Mouse (Mus musculus) CH12.LX (cell line): Measurements from ENCODE around the gene Stk24. TPM values are rescaled to one million over a fixed set of nuclear protein-coding genes. Genes with fewer than 3 reads are reported as not detected.
A peak's percentile ranks its signal among the peaks of the same experiment; 100 is the strongest.

Experiments used
- DNase-seq: peaks from one replicate; pipeline ENCODE4 v3.0.0-alpha.2; 2013; ENCODE audit errors: extremely low read depth
- H3K27ac ChIP-seq: 2 replicates; pipeline ENCODE4 v1.5.1; 2012; ENCODE audit warnings: low read depth, mild to moderate bottlenecking, control low read depth, moderate library complexity; ENCODE audit not compliant: insufficient read depth
- H3K27me3 ChIP-seq: replicated peaks from 2 replicates; pipeline ENCODE3; 2012; ENCODE audit warnings: inconsistent platforms
- H3K36me3 ChIP-seq, 2 experiments: replicated peaks in 1 of 2; 2 replicates each; pipeline versions ENCODE3 to v1.6.1; 2012; ENCODE audit warnings: inconsistent platforms in 1 of 2, low read length in 1 of 2, mild to moderate bottlenecking in 1 of 2, mixed read lengths in 1 of 2, moderate library complexity in 1 of 2; ENCODE audit not compliant: control insufficient read depth in 1 of 2, insufficient read depth in 1 of 2
- H3K4me1 ChIP-seq, 2 experiments: 2 replicates each; pipeline ENCODE4 v1.6.1; 2012; ENCODE audit warnings: inconsistent platforms in 1 of 2, moderate library complexity in 1 of 2; ENCODE audit not compliant: insufficient read depth in 2 of 2, control insufficient read depth in 1 of 2
- H3K4me2 ChIP-seq: 2 replicates; pipeline ENCODE4 v1.6.1; 2012; ENCODE audit warnings: low read depth, mild to moderate bottlenecking, control low read depth; ENCODE audit not compliant: poor library complexity, insufficient read depth, severe bottlenecking
- H3K4me3 ChIP-seq, 3 experiments: fragments of 150-350 bp in 1 of 3; sonication (generic) in 1 of 3; replicated peaks in 1 of 3; 2 replicates each; pipeline versions ENCODE3 to v1.5.1; 2011 to 2012; ENCODE audit warnings: low read depth in 2 of 3, low read length in 2 of 3, mild to moderate bottlenecking in 2 of 3, moderate library complexity in 2 of 3, control low read depth in 1 of 3, improper control_type of control experiment in 1 of 3, inconsistent platforms in 1 of 3, mixed read lengths in 1 of 3; ENCODE audit not compliant: poor library complexity in 1 of 3
- H3K79me2 ChIP-seq: replicated peaks from 2 replicates; pipeline ENCODE4 v1.6.1; 2012; ENCODE audit warnings: mild to moderate bottlenecking, moderate library complexity; ENCODE audit not compliant: control insufficient read depth, poor library complexity, insufficient read depth, severe bottlenecking; ENCODE audit errors: extremely low read depth
- H3K9ac ChIP-seq: 2 replicates; pipeline ENCODE4 v1.6.1; 2012; ENCODE audit warnings: low read depth, mild to moderate bottlenecking, control low read depth, moderate library complexity; ENCODE audit not compliant: insufficient read depth
- H3K9me3 ChIP-seq: replicated peaks from 2 replicates; pipeline ENCODE3; 2012; ENCODE audit warnings: low read length, inconsistent platforms, mixed read lengths
- BHLHE40 ChIP-seq: IDR thresholded peaks from 2 replicates; pipeline ENCODE4 v1.6.1; 2011; ENCODE audit warnings: mild to moderate bottlenecking, low read depth, low read length, improper control_type of control experiment
- CHD2 ChIP-seq: IDR thresholded peaks from 2 replicates; pipeline ENCODE4 v1.6.1; 2011; ENCODE audit warnings: low read length, improper control_type of control experiment
- CTCF ChIP-seq, 2 experiments: IDR thresholded peaks in 1 of 2; conservative IDR thresholded peaks in 1 of 2; 2 replicates each; pipeline ENCODE4 v1.5.1; 2011 to 2012; ENCODE audit warnings: low read depth in 2 of 2, low read length in 2 of 2, improper control_type of control experiment in 1 of 2, inconsistent platforms in 1 of 2, mild to moderate bottlenecking in 1 of 2, moderate library complexity in 1 of 2
- ETS1 ChIP-seq: conservative IDR thresholded peaks from 2 replicates; pipeline ENCODE4 v1.6.1; 2012; ENCODE audit warnings: low read depth, mild to moderate bottlenecking, inconsistent platforms, low read length, improper control_type of control experiment, moderate library complexity
- GABPA ChIP-seq: IDR thresholded peaks from 2 replicates; pipeline ENCODE4 v1.6.1; 2012; ENCODE audit warnings: low read depth, low read length, improper control_type of control experiment, inconsistent platforms; ENCODE audit not compliant: insufficient replicate concordance
- HCFC1 ChIP-seq: IDR thresholded peaks from 2 replicates; pipeline ENCODE4 v1.6.1; 2012; ENCODE audit warnings: low read depth, mild to moderate bottlenecking, inconsistent platforms, low read length, improper control_type of control experiment
- IRF4 ChIP-seq: IDR thresholded peaks from 2 replicates; pipeline ENCODE4 v1.6.1; 2014; ENCODE audit warnings: low read depth, mild to moderate bottlenecking, inconsistent platforms, low read length, improper control_type of control experiment
- JUN ChIP-seq: IDR thresholded peaks from 2 replicates; pipeline ENCODE4 v1.6.1; 2011; ENCODE audit warnings: low read depth, mild to moderate bottlenecking, low read length, improper control_type of control experiment, moderate library complexity; ENCODE audit not compliant: insufficient read depth
- JUND ChIP-seq: conservative IDR thresholded peaks from 2 replicates; pipeline ENCODE4 v1.6.1; 2011; ENCODE audit warnings: low read depth, low read length, improper control_type of control experiment
- KAT2A ChIP-seq: IDR thresholded peaks from 2 replicates; pipeline ENCODE4 v1.6.1; 2012; ENCODE audit warnings: low read length, improper control_type of control experiment, inconsistent platforms; ENCODE audit not compliant: insufficient replicate concordance
- MAFK ChIP-seq: IDR thresholded peaks from 2 replicates; pipeline ENCODE4 v1.6.1; 2011; ENCODE audit warnings: low read length, improper control_type of control experiment; ENCODE audit not compliant: insufficient replicate concordance
- MAX ChIP-seq: IDR thresholded peaks from 2 replicates; pipeline ENCODE4 v1.6.1; 2011; ENCODE audit warnings: low read length, improper control_type of control experiment
- MAZ ChIP-seq: IDR thresholded peaks from 2 replicates; pipeline ENCODE4 v1.6.1; 2012; ENCODE audit warnings: low read depth, mild to moderate bottlenecking, inconsistent platforms, low read length, improper control_type of control experiment, moderate library complexity
- MEF2A ChIP-seq: IDR thresholded peaks from 2 replicates; pipeline ENCODE4 v1.6.1; 2014; ENCODE audit warnings: low read depth, mild to moderate bottlenecking, inconsistent platforms, low read length, improper control_type of control experiment, borderline replicate concordance
- MXI1 ChIP-seq: IDR thresholded peaks from 2 replicates; pipeline ENCODE4 v1.6.1; 2011; ENCODE audit warnings: mild to moderate bottlenecking, low read depth, low read length, improper control_type of control experiment
- MYC ChIP-seq: IDR thresholded peaks from 2 replicates; pipeline ENCODE4 v1.6.1; 2011; ENCODE audit warnings: low read depth, mild to moderate bottlenecking, improper control_type of control experiment, low read length
- NELFE ChIP-seq: IDR thresholded peaks from 2 replicates; pipeline ENCODE4 v1.6.1; 2011; ENCODE audit warnings: low read depth, low read length, improper control_type of control experiment
- NRF1 ChIP-seq: IDR thresholded peaks from 2 replicates; pipeline ENCODE4 v1.6.1; 2014; ENCODE audit warnings: low read depth, mild to moderate bottlenecking, inconsistent platforms, low read length, improper control_type of control experiment, moderate library complexity
- PAX5 ChIP-seq: IDR thresholded peaks from 2 replicates; pipeline ENCODE4 v1.6.1; 2012; ENCODE audit warnings: low read length, inconsistent platforms, mixed read lengths
- POLR2A ChIP-seq: IDR thresholded peaks from 2 replicates; pipeline ENCODE4 v1.6.1; 2011; ENCODE audit warnings: low read depth, mild to moderate bottlenecking, improper control_type of control experiment, low read length
- POLR2AphosphoS2 ChIP-seq: IDR thresholded peaks from 2 replicates; pipeline ENCODE4 v1.6.1; 2011; ENCODE audit warnings: low read depth, low read length, improper control_type of control experiment
- SIN3A ChIP-seq: IDR thresholded peaks from 2 replicates; pipeline ENCODE4 v1.6.1; 2012; ENCODE audit warnings: low read length, improper control_type of control experiment, inconsistent platforms
- SMC3 ChIP-seq: IDR thresholded peaks from 2 replicates; pipeline ENCODE4 v1.6.1; 2011; ENCODE audit warnings: low read depth, low read length, improper control_type of control experiment
- TBP ChIP-seq: conservative IDR thresholded peaks from 2 replicates; pipeline ENCODE4 v1.6.1; 2011; ENCODE audit warnings: low read depth, low read length, improper control_type of control experiment
- UBTF ChIP-seq: IDR thresholded peaks from 2 replicates; pipeline ENCODE4 v1.6.1; 2012; ENCODE audit warnings: low read depth, mild to moderate bottlenecking, inconsistent platforms, low read length, improper control_type of control experiment, moderate library complexity
- USF1 ChIP-seq: IDR thresholded peaks from 2 replicates; pipeline ENCODE4 v1.6.1; 2014; ENCODE audit warnings: low read depth, mild to moderate bottlenecking, inconsistent platforms, low read length, improper control_type of control experiment
- USF2 ChIP-seq: conservative IDR thresholded peaks from 2 replicates; pipeline ENCODE4 v1.6.1; 2011; ENCODE audit warnings: low read depth, low read length, improper control_type of control experiment
- ZKSCAN1 ChIP-seq: IDR thresholded peaks from 2 replicates; pipeline ENCODE4 v1.6.1; 2012; ENCODE audit warnings: low read depth, inconsistent platforms, low read length, improper control_type of control experiment, borderline replicate concordance
- ZMIZ1 ChIP-seq: IDR thresholded peaks from 2 replicates; pipeline ENCODE4 v1.6.1; 2012; ENCODE audit warnings: low read depth, mild to moderate bottlenecking, inconsistent platforms, low read length, improper control_type of control experiment
- ZNF384 ChIP-seq: IDR thresholded peaks from 2 replicates; pipeline ENCODE4 v1.6.1; 2012; ENCODE audit warnings: low read depth, low read length, improper control_type of control experiment, inconsistent platforms
- dilution Hi-C: fragments of 300-500 bp; cut with MboI; formaldehyde crosslinking; loops from 2 replicates; pipeline ENCODE4 v1.14.3; 2020; ENCODE audit warnings: low sequenced_read_pairs; ENCODE audit not compliant: extremely low pct_unique_long_range_greater_than_20kb, extremely low pct_ligation_motif_present
- in situ Hi-C: fragments of 300-500 bp; cut with MboI; formaldehyde crosslinking; loops from 3 replicates; pipeline ENCODE4 v1.14.3; 2019; ENCODE audit warnings: low sequenced_read_pairs, low pct_ligation_motif_present, low pct_unique_long_range_greater_than_20kb, mixed read lengths
- polyA plus RNA-seq: library from polyadenylated mRNA; unstranded; fragments of >175 nt; gene quantifications from 2 replicates; pipeline ENCODE4 v1.2.1, GENCODE M21; 2012; ENCODE audit warnings: low read depth; ENCODE audit not compliant: insufficient read length
- total RNA-seq, 2 experiments: library from RNA; depleted of rRNA; stranded (reverse); fragments of 300-350 nt in 1 of 2; fragments of >200 nt in 1 of 2; gene quantifications; 2 replicates each; pipeline ENCODE4 v1.2.3; 2012 to 2014

The Stk24 gene
- total and polyA plus RNA-seq, 3 experiments: 35.5 to 96.7 (median 52.7) TPM

- peak overlapping the region; percentile 97 for H3K27ac ChIP-seq
- dilution Hi-C loops: no loop called here
- peaks cover 43 to 95% of the 10 kb centered on the region in 2 experiments for H3K4me1 ChIP-seq
- H3K9me3 ChIP-seq: peaks cover 9% of the 10 kb centered on the region
- no peak for TF ChIP-seq NRF1
- TF ChIP-seq CHD2: no peak
- TF ChIP-seq POLR2A: 0 out of 2 replicates have a peak, but pooled peaks have one; percentile 13
- TF ChIP-seq SIN3A: no peak
- TF ChIP-seq, all 38 proteins: peak for 1
- in situ Hi-C loops: no loop called here
- peaks cover 91% of the 10 kb centered on the region for H3K79me2 ChIP-seq
- H3K4me2 ChIP-seq: peak overlapping the region; percentile 72
- peak overlapping the region; percentile 53 for H3K9ac ChIP-seq
- H3K36me3 ChIP-seq: peaks cover 10 to 63% of the 10 kb centered on the region in 2 experiments
- H3K4me3 ChIP-seq: peak overlapping the region in 2 of 3 experiments; percentile 36 to 37
- DNase-seq: no peak
- no peaks in the 10 kb centered on the region for H3K27me3 ChIP-seq
These were observed 11.6 kb downstream of the Stk24 start for GRCm38 (mm10) chr14:121368108-121368705.

GRCm38 (mm10) chr14:121365991-121366728 lies 13.7 kb downstream of the Stk24 start:
- in situ Hi-C loops (no loop called here), dilution Hi-C loops (no loop called here)
- Histone ChIP-seq H3K27me3 (no peaks in the 10 kb centered on the region), H3K4me1 (peaks cover 34 to 93% of the 10 kb centered on the region in 2 experiments), H3K79me2 (peaks cover 91% of the 10 kb centered on the region), H3K4me2 (peak overlapping the region; percentile 72), H3K9me3 (peaks cover 9% of the 10 kb centered on the region), H3K27ac (peak overlapping the region; percentile 97), H3K9ac (peak overlapping the region; percentile 53; the same call in 1 of the 2 replicates), H3K36me3 (peaks cover 15 to 61% of the 10 kb centered on the region in 2 experiments), H3K4me3 (peak overlapping the region; percentile 36 to 52 (median 37))
- DNase-seq: peak; percentile 96
- TF ChIP-seq ETS1 (peak; percentile 93), UBTF (no peak), ZMIZ1 (peak; percentile 75), JUN (0 out of 2 replicates have a peak, but pooled peaks have one; percentile 70), TBP (peak; percentile 69), MAZ (peak; percentile 98), IRF4 (peak; percentile 99), ZNF384 (0 out of 2 replicates have a peak, but pooled peaks have one; percentile 47), POLR2AphosphoS2 (no peak; the same call in 1 of the 2 replicates), BHLHE40 (peak; percentile 90), USF2 (no peak), ZKSCAN1 (no peak), MEF2A (peak; percentile 96), SMC3 (peak; percentile 18; the same call in 1 of the 2 replicates), CHD2 (peak; percentile 96), MYC (peak; percentile 97), MXI1 (peak; percentile 96), JUND (peak; percentile 64), PAX5 (no peak), MAX (peak; percentile 92), GABPA (no peak), KAT2A (peak; percentile 76; the same call in 1 of the 2 replicates), HCFC1 (peak; percentile 68), CTCF (conservative IDR thresholded peaks at IDR 0.05 in 1 of 2, IDR thresholded peaks at IDR 0.05 in 1 of 2; ENCODE audit: low read depth in 2 of 2, low read length in 2 of 2) (no peak), USF1 (no peak), MAFK (peak; percentile 80), NELFE (peak; percentile 70)
